Mouse (Mus musculus): ENCODE data around the gene Fbrsl1. TPM values are rescaled to one million over a fixed set of nuclear protein-coding genes. Genes with fewer than 3 reads are reported as not detected.

Gene Fbrsl1
- polyA plus RNA-seq, 1 experiment from 2014 or later: 16.0 TPM

GRCm38 (mm10) chr5:110472834-110473233 is 24.5 kb upstream of the Fbrsl1 start:
- Histone ChIP-seq H3K9ac (no peak overlapping the region), H3K27me3 (0 out of 2 replicates have a peak, but pooled peaks cover 5% of the 10 kb centered on the region), H3K27ac (no peak overlapping the region), H3K36me3 (no peaks in the 10 kb centered on the region), H3K4me1 (peaks cover 8% of the 10 kb centered on the region), H3K4me3 (no peak overlapping the region), H3K4me2 (replicated peaks) (no peak overlapping the region), H3K9me3 (no peaks in the 10 kb centered on the region)
- WGBS: 24% methylated on average over 1 of the region's 1 CpGs
- ATAC-seq (ENCODE audit: low FRiP score, low read depth): no peak

- H3K9me3 ChIP-seq: no peaks in the 10 kb centered on the region
- 24% methylated on average over 5 of the region's 5 CpGs for WGBS
Measured at GRCm38 (mm10) chr5:110471981-110472476, 23.7 kb upstream of the Fbrsl1 start.

GRCm38 (mm10) chr5:110471285-110471684 is 23.0 kb upstream of the Fbrsl1 start:
- H3K4me2 ChIP-seq (replicated peaks): no peak overlapping the region
- 19% methylated on average over 4 of the region's 4 CpGs for WGBS
- H3K4me1 ChIP-seq: peaks cover 8% of the 10 kb centered on the region
- no peaks in the 10 kb centered on the region for H3K36me3 ChIP-seq
- H3K27me3 ChIP-seq: 0 out of 2 replicates have a peak, but pooled peaks cover 5% of the 10 kb centered on the region
- no peaks in the 10 kb centered on the region for H3K9me3 ChIP-seq
- no peak overlapping the region for H3K4me3 ChIP-seq
- H3K9ac ChIP-seq: no peak overlapping the region
- no peak overlapping the region for H3K27ac ChIP-seq
- no peak for ATAC-seq (ENCODE audit: low FRiP score, low read depth)

More at GRCm38 (mm10) chr5:110471981-110472476, 23.7 kb upstream of the Fbrsl1 start:
- Histone ChIP-seq H3K4me3 (no peak overlapping the region), H3K4me1 (peaks cover 8% of the 10 kb centered on the region), H3K27me3 (0 out of 2 replicates have a peak, but pooled peaks cover 5% of the 10 kb centered on the region), H3K27ac (no peak overlapping the region), H3K36me3 (no peaks in the 10 kb centered on the region), H3K4me2 (replicated peaks) (no peak overlapping the region), H3K9ac (no peak overlapping the region)
- ATAC-seq (ENCODE audit: low FRiP score, low read depth): no peak

- H3K9ac ChIP-seq: no peak overlapping the region
- H3K27me3 ChIP-seq: 0 out of 2 replicates have a peak, but pooled peaks cover 3% of the 10 kb centered on the region
- ATAC-seq (ENCODE audit: low FRiP score, low read depth): no peak
- no peak overlapping the region for H3K27ac ChIP-seq
- H3K4me3 ChIP-seq: no peak overlapping the region
- no peak overlapping the region for H3K4me2 ChIP-seq (replicated peaks)
- H3K36me3 ChIP-seq: no peaks in the 10 kb centered on the region
- peaks cover 8% of the 10 kb centered on the region for H3K4me1 ChIP-seq
- H3K9me3 ChIP-seq: no peaks in the 10 kb centered on the region
- WGBS: 80% methylated on average over 8 of the region's 8 CpGs
Measured at GRCm38 (mm10) chr5:110469227-110469925, 21.1 kb upstream of the Fbrsl1 start.

GRCm38 (mm10) chr5:110468296-110468695 is 20.0 kb upstream of the Fbrsl1 start:
- no peak overlapping the region for H3K4me3 ChIP-seq
- H3K36me3 ChIP-seq: no peaks in the 10 kb centered on the region
- H3K9ac ChIP-seq: no peak overlapping the region
- no peaks in the 10 kb centered on the region for H3K27me3 ChIP-seq
- no peak overlapping the region for H3K4me2 ChIP-seq (replicated peaks)
- H3K9me3 ChIP-seq: no peaks in the 10 kb centered on the region
- peaks cover 8% of the 10 kb centered on the region for H3K4me1 ChIP-seq
- H3K27ac ChIP-seq: no peak overlapping the region
- 80% methylated on average over 4 of the region's 4 CpGs for WGBS
- no peak for ATAC-seq (ENCODE audit: low FRiP score, low read depth)

- Histone ChIP-seq H3K4me2 (replicated peaks) (no peak overlapping the region), H3K27ac (no peak overlapping the region), H3K27me3 (no peaks in the 10 kb centered on the region), H3K9ac (no peak overlapping the region), H3K4me1 (peaks cover 8% of the 10 kb centered on the region), H3K9me3 (no peaks in the 10 kb centered on the region), H3K4me3 (no peak overlapping the region), H3K36me3 (no peaks in the 10 kb centered on the region)
- 71% methylated on average over 6 of the region's 6 CpGs for WGBS
- no peak for ATAC-seq (ENCODE audit: low FRiP score, low read depth)
Measured at GRCm38 (mm10) chr5:110467725-110468124, 19.4 kb upstream of the Fbrsl1 start.

- 74% methylated on average over 11 of the region's 11 CpGs for WGBS
- ATAC-seq (ENCODE audit: low FRiP score, low read depth): no peak
Measured at GRCm38 (mm10) chr5:110466531-110467424, 18.5 kb upstream of the Fbrsl1 start.

GRCm38 (mm10) chr5:110462646-110463045 is 14.3 kb upstream of the Fbrsl1 start:
- Histone ChIP-seq H3K27me3 (no peaks in the 10 kb centered on the region), H3K36me3 (no peaks in the 10 kb centered on the region), H3K9me3 (no peaks in the 10 kb centered on the region), H3K27ac (no peak overlapping the region), H3K4me1 (no peaks in the 10 kb centered on the region; the same call in 1 of the 2 replicates), H3K4me3 (no peak overlapping the region), H3K9ac (no peak overlapping the region), H3K4me2 (replicated peaks) (no peak overlapping the region)
- WGBS: 85% methylated on average over 2 of the region's 2 CpGs
- no peak for ATAC-seq (ENCODE audit: low FRiP score, low read depth)

More at GRCm38 (mm10) chr5:110466531-110467424, 18.5 kb upstream of the Fbrsl1 start:
- Histone ChIP-seq H3K4me1 (peaks cover under 1% of the 10 kb centered on the region), H3K4me2 (replicated peaks) (no peak overlapping the region), H3K9ac (no peak overlapping the region), H3K36me3 (no peaks in the 10 kb centered on the region), H3K27me3 (no peaks in the 10 kb centered on the region), H3K27ac (no peak overlapping the region), H3K9me3 (no peaks in the 10 kb centered on the region), H3K4me3 (no peak overlapping the region)

GRCm38 (mm10) chr5:110458936-110459335 is 10.6 kb upstream of the Fbrsl1 start:
- WGBS: 70% methylated on average over 3 of the region's 3 CpGs
- Histone ChIP-seq H3K4me3 (no peak overlapping the region), H3K4me1 (no peaks in the 10 kb centered on the region), H3K4me2 (replicated peaks) (no peak overlapping the region), H3K27ac (no peak overlapping the region), H3K9ac (no peak overlapping the region), H3K36me3 (no peaks in the 10 kb centered on the region), H3K9me3 (no peaks in the 10 kb centered on the region), H3K27me3 (no peaks in the 10 kb centered on the region)
- no peak for ATAC-seq (ENCODE audit: low FRiP score, low read depth)

GRCm38 (mm10) chr5:110455272-110455671 is 7.0 kb upstream of the Fbrsl1 start:
- ATAC-seq (ENCODE audit: low FRiP score, low read depth): no peak
- H3K9ac ChIP-seq: no peak overlapping the region
- H3K36me3 ChIP-seq: no peaks in the 10 kb centered on the region
- H3K27ac ChIP-seq: no peak overlapping the region
- no peak overlapping the region for H3K4me2 ChIP-seq (replicated peaks)
- no peaks in the 10 kb centered on the region; the same call in 1 of the 2 replicates for H3K27me3 ChIP-seq
- no peak overlapping the region for H3K4me3 ChIP-seq
- H3K4me1 ChIP-seq: no peaks in the 10 kb centered on the region
- H3K9me3 ChIP-seq: no peaks in the 10 kb centered on the region

- peaks cover 17% of the 10 kb centered on the region for H3K4me1 ChIP-seq
- ATAC-seq (ENCODE audit: low FRiP score, low read depth): no peak
- H3K9me3 ChIP-seq: no peaks in the 10 kb centered on the region
- no peaks in the 10 kb centered on the region for H3K36me3 ChIP-seq
- no peaks in the 10 kb centered on the region; the same call in 1 of the 2 replicates for H3K27me3 ChIP-seq
- H3K4me2 ChIP-seq (replicated peaks): peak overlapping the region; percentile 98
- no peak overlapping the region for H3K9ac ChIP-seq
- 52% methylated on average over 6 of the region's 6 CpGs for WGBS
- H3K27ac ChIP-seq: 0 out of 2 replicates have a peak overlapping the region, but pooled peaks have one; percentile 33
- H3K4me3 ChIP-seq: peak overlapping the region; percentile 97
Measured at GRCm38 (mm10) chr5:110449294-110449693, 991 bp upstream of the Fbrsl1 start.
